Mouse (Mus musculus): ENCODE measurements around the gene Prex1. TPM values are rescaled to one million over a fixed set of nuclear protein-coding genes. Genes with fewer than 3 reads are reported as not detected.

Prex1 gene
- polyA plus RNA-seq, 1 experiment from 2014 or later, result 47.8 TPM

GRCm38 (mm10) chr2:166605164-166605831 is 108.3 kb downstream of the Prex1 start:
- peaks cover 27% of the 10 kb centered on the region for H3K36me3 ChIP-seq
- H3K27ac ChIP-seq, result no peak overlapping the region
- H3K4me1 ChIP-seq, result no peaks in the 10 kb centered on the region
- ATAC-seq (ENCODE audit: low FRiP score, low read depth), result no peak
- H3K9ac ChIP-seq, result no peak overlapping the region
- no peak overlapping the region for H3K4me3 ChIP-seq
- no peaks in the 10 kb centered on the region for H3K27me3 ChIP-seq (replicated peaks)
- 80% methylated on average over 12 of the region's 12 CpGs for WGBS
- H3K4me2 ChIP-seq (replicated peaks), result no peak overlapping the region
- H3K9me3 ChIP-seq, result no peaks in the 10 kb centered on the region

GRCm38 (mm10) chr2:166602948-166603347 is 110.7 kb downstream of the Prex1 start:
- Histone ChIP-seq H3K27ac (no peak overlapping the region), H3K9me3 (no peaks in the 10 kb centered on the region), H3K4me3 (no peak overlapping the region), H3K9ac (no peak overlapping the region), H3K27me3 (replicated peaks) (no peaks in the 10 kb centered on the region), H3K4me1 (no peaks in the 10 kb centered on the region), H3K36me3 (peaks cover 19% of the 10 kb centered on the region), H3K4me2 (replicated peaks) (no peak overlapping the region)
- 94% methylated on average over 3 of the region's 3 CpGs for WGBS
- ATAC-seq (ENCODE audit: low FRiP score, low read depth), result no peak

GRCm38 (mm10) chr2:166601420-166601819 is 112.2 kb downstream of the Prex1 start:
- H3K9ac ChIP-seq, result no peak overlapping the region
- no peak overlapping the region for H3K4me2 ChIP-seq (replicated peaks)
- no peaks in the 10 kb centered on the region for H3K4me1 ChIP-seq
- 90% methylated on average over 18 of the region's 18 CpGs for WGBS
- H3K36me3 ChIP-seq, result peaks cover 19% of the 10 kb centered on the region
- no peaks in the 10 kb centered on the region for H3K9me3 ChIP-seq
- H3K27me3 ChIP-seq (replicated peaks), result no peaks in the 10 kb centered on the region
- ATAC-seq (ENCODE audit: low FRiP score, low read depth), result no peak
- H3K4me3 ChIP-seq, result no peak overlapping the region
- H3K27ac ChIP-seq, result no peak overlapping the region

- no peaks in the 10 kb centered on the region for H3K9me3 ChIP-seq
- H3K36me3 ChIP-seq, result peaks cover 19% of the 10 kb centered on the region
- ATAC-seq (ENCODE audit: low FRiP score, low read depth), result no peak
- H3K27ac ChIP-seq, result no peak overlapping the region
- H3K27me3 ChIP-seq (replicated peaks), result no peaks in the 10 kb centered on the region
- no peak overlapping the region for H3K9ac ChIP-seq
- no peaks in the 10 kb centered on the region for H3K4me1 ChIP-seq
- 89% methylated on average over 12 of the region's 12 CpGs for WGBS
- no peak overlapping the region for H3K4me3 ChIP-seq
- no peak overlapping the region for H3K4me2 ChIP-seq (replicated peaks)
Observed at GRCm38 (mm10) chr2:166598453-166599155, 115.0 kb downstream of the Prex1 start.

GRCm38 (mm10) chr2:166597763-166598162 is 115.9 kb downstream of the Prex1 start:
- no peak for ATAC-seq (ENCODE audit: low FRiP score, low read depth)
- no peak overlapping the region for H3K9ac ChIP-seq
- H3K4me1 ChIP-seq, result no peaks in the 10 kb centered on the region
- no peaks in the 10 kb centered on the region for H3K27me3 ChIP-seq (replicated peaks)
- no peak overlapping the region for H3K4me3 ChIP-seq
- H3K4me2 ChIP-seq (replicated peaks), result no peak overlapping the region
- H3K9me3 ChIP-seq, result no peaks in the 10 kb centered on the region
- no peak overlapping the region for H3K27ac ChIP-seq
- H3K36me3 ChIP-seq, result peaks cover 18% of the 10 kb centered on the region
- 83% methylated on average over 6 of the region's 6 CpGs for WGBS

- 39% methylated on average over 21 of the region's 21 CpGs for WGBS
- Histone ChIP-seq H3K27me3 (replicated peaks) (no peaks in the 10 kb centered on the region), H3K9ac (no peak overlapping the region), H3K9me3 (no peaks in the 10 kb centered on the region), H3K4me1 (no peaks in the 10 kb centered on the region), H3K4me3 (no peak overlapping the region), H3K36me3 (peaks cover 29% of the 10 kb centered on the region), H3K4me2 (replicated peaks) (no peak overlapping the region), H3K27ac (no peak overlapping the region)
- peak; percentile 21 for ATAC-seq (ENCODE audit: low FRiP score, low read depth)
Observed at GRCm38 (mm10) chr2:166592034-166592912, 121.4 kb downstream of the Prex1 start.

- 91% methylated on average over 3 of the region's 3 CpGs for WGBS
- no peak for ATAC-seq (ENCODE audit: low FRiP score, low read depth)
Observed at GRCm38 (mm10) chr2:166584491-166584890, 129.1 kb downstream of the Prex1 start.

GRCm38 (mm10) chr2:166583292-166583691 is 130.3 kb downstream of the Prex1 start:
- H3K9me3 ChIP-seq, result no peaks in the 10 kb centered on the region
- no peaks in the 10 kb centered on the region for H3K27me3 ChIP-seq (replicated peaks)
- no peaks in the 10 kb centered on the region for H3K4me1 ChIP-seq
- no peak overlapping the region for H3K27ac ChIP-seq
- ATAC-seq (ENCODE audit: low FRiP score, low read depth), result no peak
- H3K36me3 ChIP-seq, result peaks cover 84% of the 10 kb centered on the region
- H3K9ac ChIP-seq, result no peak overlapping the region
- WGBS, result 95% methylated on average over 5 of the region's 5 CpGs
- H3K4me3 ChIP-seq, result no peak overlapping the region
- H3K4me2 ChIP-seq (replicated peaks), result no peak overlapping the region

More at GRCm38 (mm10) chr2:166584491-166584890, 129.1 kb downstream of the Prex1 start:
- Histone ChIP-seq H3K4me1 (no peaks in the 10 kb centered on the region), H3K36me3 (peaks cover 81% of the 10 kb centered on the region), H3K27ac (no peak overlapping the region), H3K9ac (no peak overlapping the region), H3K27me3 (replicated peaks) (no peaks in the 10 kb centered on the region), H3K4me3 (no peak overlapping the region), H3K4me2 (replicated peaks) (no peak overlapping the region), H3K9me3 (no peaks in the 10 kb centered on the region)

GRCm38 (mm10) chr2:166581881-166582583 is 131.6 kb downstream of the Prex1 start:
- no peaks in the 10 kb centered on the region for H3K27me3 ChIP-seq (replicated peaks)
- WGBS, result 94% methylated on average over 21 of the region's 21 CpGs
- H3K4me2 ChIP-seq (replicated peaks), result no peak overlapping the region
- H3K4me1 ChIP-seq, result no peaks in the 10 kb centered on the region
- H3K36me3 ChIP-seq, result peaks cover 75% of the 10 kb centered on the region
- H3K27ac ChIP-seq, result no peak overlapping the region
- H3K9ac ChIP-seq, result no peak overlapping the region
- H3K4me3 ChIP-seq, result no peak overlapping the region
- ATAC-seq (ENCODE audit: low FRiP score, low read depth), result no peak
- no peaks in the 10 kb centered on the region for H3K9me3 ChIP-seq

- Histone ChIP-seq H3K27ac (no peak overlapping the region), H3K36me3 (peaks cover 53% of the 10 kb centered on the region), H3K4me2 (replicated peaks) (no peak overlapping the region), H3K9ac (no peak overlapping the region), H3K4me3 (no peak overlapping the region), H3K4me1 (no peaks in the 10 kb centered on the region), H3K27me3 (replicated peaks) (no peaks in the 10 kb centered on the region), H3K9me3 (no peaks in the 10 kb centered on the region)
- no peak for ATAC-seq (ENCODE audit: low FRiP score, low read depth)
- WGBS, result 92% methylated on average over 5 of the region's 5 CpGs
Observed at GRCm38 (mm10) chr2:166579793-166580192, 133.8 kb downstream of the Prex1 start.

GRCm38 (mm10) chr2:166579361-166579760 is 134.3 kb downstream of the Prex1 start:
- Histone ChIP-seq H3K4me1 (no peaks in the 10 kb centered on the region), H3K9me3 (no peaks in the 10 kb centered on the region), H3K36me3 (peaks cover 48% of the 10 kb centered on the region), H3K27me3 (replicated peaks) (no peaks in the 10 kb centered on the region), H3K9ac (no peak overlapping the region), H3K27ac (no peak overlapping the region), H3K4me2 (replicated peaks) (no peak overlapping the region), H3K4me3 (no peak overlapping the region)
- no peak for ATAC-seq (ENCODE audit: low FRiP score, low read depth)
- 93% methylated on average over 10 of the region's 10 CpGs for WGBS

- peaks cover 50% of the 10 kb centered on the region for H3K36me3 ChIP-seq
- 64% methylated on average over 17 of the region's 17 CpGs for WGBS
- no peaks in the 10 kb centered on the region for H3K9me3 ChIP-seq
- H3K27me3 ChIP-seq (replicated peaks), result no peaks in the 10 kb centered on the region
- ATAC-seq (ENCODE audit: low FRiP score, low read depth), result no peak; the same call in 1 of the 2 replicates
- H3K9ac ChIP-seq, result no peak overlapping the region
- no peak overlapping the region for H3K4me3 ChIP-seq
- H3K4me2 ChIP-seq (replicated peaks), result no peak overlapping the region
- H3K27ac ChIP-seq, result no peak overlapping the region
- no peaks in the 10 kb centered on the region for H3K4me1 ChIP-seq
Observed at GRCm38 (mm10) chr2:166575419-166575818, 138.2 kb downstream of the Prex1 start.
